Mouse (Mus musculus): Measurements from ENCODE around the gene Atxn10.

Atxn10 gene

DNA sequence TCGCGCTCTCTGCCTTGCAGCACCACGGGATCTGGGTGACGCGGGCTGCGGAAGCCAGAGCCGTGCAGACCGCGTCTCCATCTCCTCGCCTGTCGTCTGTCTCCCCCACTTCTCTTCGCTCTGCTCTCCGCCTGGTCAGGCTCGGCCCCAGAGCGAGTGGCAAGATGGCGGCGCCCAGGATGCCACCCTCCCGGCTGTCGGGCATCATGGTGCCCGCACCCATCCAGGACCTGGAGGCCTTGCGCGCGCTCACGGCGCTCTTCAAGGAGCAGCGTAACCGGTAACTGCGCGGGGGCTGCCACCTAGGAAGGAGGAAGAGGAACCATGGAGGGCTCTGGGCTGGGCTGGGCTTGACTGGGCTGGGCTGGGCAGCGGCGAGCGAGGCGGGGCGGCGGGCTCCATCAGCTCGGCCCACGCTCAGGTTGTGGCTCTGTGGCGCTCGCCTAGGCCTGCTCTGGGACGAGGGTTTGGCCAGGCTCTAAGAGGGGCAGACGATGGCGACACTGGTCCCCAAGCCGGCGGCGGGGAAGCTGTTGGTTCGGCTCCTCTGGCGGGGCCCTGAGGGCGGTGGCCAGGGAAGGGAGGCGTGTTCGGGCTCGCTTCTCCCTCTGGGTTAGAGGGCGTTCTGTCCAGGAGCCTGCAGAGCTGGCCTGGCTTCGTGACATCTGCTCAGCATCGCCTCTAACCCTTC lies 401 bp downstream of the Atxn10 start:
- peak; percentile 74 to 78 for DNase-seq

DNA sequence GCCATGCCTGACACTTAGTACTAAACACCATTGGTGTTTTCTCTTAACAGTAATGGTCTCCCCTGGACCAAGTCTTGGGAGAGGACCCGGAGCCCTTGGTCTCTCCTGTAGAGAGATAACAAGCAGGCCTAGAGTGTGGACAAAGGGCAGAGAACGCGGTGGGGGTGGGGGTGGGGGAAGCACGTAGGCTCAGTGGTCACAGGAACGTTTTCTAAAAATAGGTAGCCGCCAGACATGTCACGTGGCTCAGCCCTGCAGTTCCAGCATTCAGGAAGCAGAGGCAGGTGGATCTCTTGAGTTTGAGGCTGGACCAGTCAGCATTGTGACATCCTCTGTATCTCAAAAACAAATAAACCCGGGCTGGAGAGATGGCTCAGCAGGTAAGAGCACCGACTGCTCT lies 1.2 kb downstream of the Atxn10 start:
- peak; percentile 15 to 29 for DNase-seq

DNA sequence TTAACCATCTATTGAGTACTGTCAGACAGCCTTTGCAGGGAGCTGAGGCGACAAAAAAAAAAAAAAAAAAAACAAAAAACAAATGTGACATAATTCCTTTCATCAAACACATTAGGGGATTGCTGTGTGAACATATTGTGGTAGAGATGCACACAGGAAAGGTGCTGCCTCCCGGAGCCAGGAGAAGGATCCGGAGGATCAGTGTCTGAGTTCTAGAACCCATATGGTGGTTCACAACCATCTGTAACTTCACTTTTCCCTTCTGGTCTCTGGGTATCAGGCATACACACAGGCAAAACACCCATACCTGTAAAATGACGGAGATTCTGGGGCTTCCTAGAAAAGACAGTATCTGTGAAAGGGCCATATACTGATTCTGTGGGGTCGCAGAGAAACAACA lies 1.9 kb downstream of the Atxn10 start:
- DNase-seq = peak in 1 of 2 experiments; percentile 21

DNA sequence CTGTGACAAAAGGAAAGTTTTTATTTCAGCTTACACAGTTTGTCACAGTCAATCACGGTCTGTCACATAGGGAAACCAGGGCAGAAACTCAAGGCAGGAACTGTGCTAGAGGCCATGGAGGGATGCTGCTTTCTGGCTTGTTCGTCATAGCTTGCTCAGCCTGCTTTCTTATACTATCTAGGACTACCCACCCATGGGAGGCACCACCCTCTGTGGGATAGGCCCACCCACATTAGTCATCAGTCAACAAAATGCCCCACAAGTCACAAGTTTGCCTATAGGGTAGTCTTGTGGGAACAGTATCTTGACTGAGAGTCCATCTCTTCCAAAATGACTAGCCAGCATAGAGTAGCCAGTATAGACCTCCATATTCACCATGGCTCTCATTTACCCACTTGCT lies 6.2 kb downstream of the Atxn10 start:
- DNase-seq = no peak

DNA sequence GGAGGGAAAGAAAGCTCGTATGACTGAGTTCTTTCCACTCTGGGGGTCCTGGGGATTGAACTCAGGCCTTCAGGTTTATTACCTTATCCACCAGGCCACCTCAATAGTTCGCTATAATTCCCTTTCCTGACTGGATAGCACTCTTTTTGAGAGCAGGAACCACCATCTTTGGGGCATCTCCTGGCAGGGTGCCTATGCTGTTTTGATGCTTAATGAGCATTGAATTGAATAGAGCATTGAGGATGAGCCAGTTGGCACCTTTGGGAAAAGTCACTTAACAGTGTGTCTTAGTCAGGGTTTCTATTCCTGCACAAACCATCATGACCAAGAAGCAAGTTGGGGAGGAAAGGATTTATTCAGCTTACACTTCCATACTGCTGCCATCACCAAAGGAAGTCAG lies 8.6 kb downstream of the Atxn10 start:
- peak in 1 of 2 experiments; percentile 32 for DNase-seq

DNA sequence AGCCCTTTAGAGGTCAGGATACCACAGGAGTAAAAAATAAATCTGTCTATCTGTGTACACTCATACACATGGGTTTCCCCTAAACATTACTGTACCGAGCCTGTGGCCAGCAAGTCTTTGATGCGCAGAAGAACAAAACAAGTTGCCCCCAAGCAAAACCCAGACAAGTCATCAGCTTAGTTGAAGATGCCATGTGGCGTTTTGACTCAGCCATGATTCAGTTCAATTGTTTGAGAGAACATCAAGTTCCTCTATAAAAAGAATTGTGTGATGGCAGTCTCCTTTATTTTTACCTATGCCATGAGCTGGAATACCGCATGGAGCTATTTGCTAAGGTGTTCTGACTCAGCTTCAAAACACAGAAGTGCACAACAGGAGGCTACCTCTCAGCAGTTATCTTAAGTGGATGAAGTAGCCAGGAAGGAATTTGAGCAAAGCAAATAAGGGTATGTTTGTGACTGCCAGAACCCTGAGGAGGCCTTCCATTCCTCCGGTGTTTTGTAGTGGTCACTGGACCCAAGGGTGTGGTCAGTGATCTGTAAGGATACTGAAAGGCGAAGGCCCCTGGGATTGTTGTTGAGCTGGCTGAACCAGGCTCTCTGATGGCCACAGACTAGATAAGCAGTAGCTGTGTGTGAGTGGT lies 11.1 kb downstream of the Atxn10 start:
- no peak for DNase-seq

DNA sequence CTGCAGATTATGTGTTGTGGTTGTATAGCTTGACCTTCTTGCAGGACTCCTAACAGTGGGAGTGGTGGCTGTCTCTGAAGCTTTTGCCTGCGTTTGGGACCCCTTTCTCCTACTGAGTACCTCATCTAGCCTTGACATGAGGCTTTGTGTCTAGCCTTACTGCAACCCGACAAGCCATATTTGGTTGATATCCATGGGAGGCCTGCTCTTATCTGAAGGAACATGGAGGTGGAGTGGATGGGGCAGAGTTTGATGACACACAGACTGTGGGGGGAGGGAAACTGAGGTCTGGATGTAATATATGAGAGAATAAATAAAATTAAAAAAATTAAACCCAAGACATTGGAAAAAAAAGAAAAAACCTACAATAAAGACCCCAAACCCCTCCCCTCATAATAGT lies 14.1 kb downstream of the Atxn10 start:
- no peak for DNase-seq

DNA sequence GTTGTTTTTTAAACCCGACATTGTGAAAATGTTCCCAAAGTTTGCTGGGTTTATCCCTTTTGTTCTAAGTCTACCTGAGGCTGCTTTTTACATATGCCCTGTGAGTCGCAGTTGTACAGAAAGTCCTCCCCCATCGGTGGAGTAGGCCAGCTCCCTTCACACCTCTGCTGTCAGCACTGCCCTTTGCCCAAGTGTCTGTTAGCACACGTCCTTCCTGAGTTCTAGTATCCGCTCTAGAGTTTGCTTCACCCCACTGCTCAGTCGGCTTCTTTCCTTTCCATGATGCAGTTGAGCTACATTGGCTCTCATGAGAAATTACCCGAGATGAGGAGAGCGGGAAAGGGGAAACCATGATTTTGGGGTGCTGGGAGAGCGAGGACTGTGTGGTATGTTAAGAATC lies 18.0 kb downstream of the Atxn10 start:
- no peak for DNase-seq

DNA sequence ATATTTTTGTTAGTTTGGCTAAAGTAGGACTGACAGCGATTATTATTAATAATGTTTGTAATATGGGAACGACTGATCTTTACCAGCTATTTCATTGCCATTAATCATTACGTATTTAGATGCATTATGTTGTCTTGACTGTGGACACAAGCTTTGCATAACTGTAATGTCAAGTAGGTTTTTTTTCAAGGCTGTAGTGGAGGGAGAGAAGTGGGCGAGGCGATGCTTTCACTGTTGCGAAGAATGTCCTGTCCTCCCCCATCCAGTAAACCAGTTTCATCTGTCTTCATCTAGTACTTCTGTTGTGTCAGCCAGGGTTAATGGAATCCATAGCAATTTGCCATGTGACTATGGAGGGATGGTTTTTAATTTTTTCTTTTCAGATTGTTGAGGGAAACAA lies 20.1 kb downstream of the Atxn10 start:
- DNase-seq = no peak

DNA sequence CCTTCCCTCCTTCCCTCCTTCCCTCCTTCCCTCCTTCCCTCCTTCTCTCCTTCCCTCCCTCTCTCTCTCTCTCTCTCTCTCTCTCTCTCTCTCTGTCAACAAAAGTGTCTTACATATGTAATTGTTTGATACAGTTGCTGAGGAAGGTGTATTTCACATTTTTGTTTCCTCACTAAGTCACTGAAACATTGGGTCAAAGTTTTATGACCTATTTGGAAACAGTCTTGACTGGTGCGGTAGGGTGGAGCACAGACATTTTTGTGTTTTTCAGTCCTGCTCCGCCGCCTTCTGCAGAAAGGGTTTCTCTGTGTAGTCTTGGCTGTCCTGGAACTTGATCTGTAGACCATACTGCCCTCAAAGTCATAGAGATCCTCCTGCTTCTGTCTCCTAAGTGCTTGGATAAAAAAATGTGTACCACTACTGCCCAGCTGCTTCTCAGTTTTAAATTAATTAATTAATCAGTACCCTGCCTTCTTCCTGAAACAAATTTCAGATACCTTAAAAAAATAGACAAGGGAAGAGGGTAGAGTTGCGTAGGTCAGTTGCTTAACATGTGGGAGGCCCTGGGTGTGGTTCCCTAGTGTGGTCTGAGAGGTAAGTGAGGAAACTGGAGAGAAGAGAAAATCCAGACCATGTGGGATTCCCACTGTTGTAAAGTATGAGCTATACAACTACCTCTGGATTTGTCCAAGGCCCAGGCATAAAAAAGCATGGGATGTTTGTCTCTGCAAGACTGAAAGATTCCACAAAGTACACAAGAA lies 21.6 kb downstream of the Atxn10 start:
- no peak for DNase-seq

DNA sequence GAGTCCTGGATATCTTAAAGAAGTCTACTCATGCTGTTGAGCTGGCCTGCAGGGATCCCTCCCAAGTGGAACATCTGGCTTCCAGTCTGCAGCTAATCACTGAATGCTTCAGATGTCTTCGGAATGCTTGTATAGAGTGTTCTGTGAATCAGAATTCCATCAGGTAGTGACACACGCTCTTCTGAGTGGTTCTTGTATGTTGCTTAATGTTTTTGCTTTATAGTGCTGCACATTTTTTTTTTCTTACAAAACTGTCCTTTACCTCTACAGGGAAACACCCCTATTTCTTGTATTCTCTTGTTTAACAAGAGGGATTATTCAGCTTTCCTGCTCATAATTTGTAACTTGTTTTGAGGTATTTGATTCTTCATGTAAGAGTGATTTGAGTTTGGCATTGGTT lies 23.4 kb downstream of the Atxn10 start:
- no peak for DNase-seq

DNA sequence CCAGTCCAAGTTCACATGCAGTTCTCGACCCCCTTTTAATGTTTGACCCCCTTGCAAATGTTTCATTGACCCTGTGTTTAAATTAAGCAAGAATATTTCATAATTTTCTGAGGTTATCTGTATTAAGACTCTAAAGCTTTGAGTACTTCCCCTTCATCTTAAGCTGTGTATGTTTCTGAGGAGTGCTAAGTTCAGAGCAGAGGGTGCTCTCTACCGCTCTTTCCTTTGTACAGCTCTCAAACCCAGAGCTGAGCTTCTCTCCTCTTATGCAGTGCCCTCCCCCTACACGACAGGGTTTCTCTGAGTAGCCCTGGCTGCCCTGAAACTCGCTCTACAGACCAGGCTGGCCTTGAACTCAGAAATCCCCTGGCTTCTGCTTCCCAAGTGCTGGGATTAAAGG lies 23.9 kb downstream of the Atxn10 start:
- DNase-seq = no peak

DNA sequence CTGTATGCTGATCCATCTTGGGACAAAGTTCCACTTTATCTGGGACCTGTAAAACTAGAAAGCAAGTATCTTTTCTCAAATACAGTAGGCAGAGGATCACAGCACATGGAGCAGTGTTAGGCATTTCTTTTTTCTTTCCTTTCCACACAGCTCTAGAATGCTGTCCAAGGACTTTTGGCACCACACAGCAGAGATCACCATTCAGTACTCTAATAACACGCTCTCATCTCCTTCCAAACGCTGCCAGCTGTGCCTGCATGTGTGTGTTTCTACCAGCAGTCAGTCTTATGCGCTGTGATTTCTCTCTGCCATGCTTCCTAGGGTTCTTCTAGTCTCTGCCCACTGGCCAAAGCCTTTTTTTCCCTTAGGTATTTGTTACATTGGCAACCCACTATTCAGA lies 28.3 kb downstream of the Atxn10 start:
- no peak for DNase-seq

DNA sequence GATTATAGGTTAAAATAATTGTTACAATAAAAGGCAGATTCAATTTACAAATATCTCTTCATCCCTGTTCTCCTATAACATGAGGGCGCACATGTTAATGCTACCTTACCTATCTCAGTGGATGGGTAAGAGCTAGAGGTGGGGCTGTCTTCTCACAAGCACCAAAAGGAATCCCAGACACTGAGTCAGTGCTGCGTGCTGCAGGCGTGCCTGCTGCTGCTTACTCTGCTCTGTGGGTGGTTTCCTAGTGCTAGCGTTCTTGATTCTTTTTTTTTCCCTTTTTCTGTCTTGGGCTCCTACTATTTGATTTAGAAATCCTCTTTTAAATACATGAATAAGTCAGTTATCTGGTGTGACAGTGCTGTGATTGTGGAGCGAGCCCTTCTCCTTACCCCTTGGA lies 30.9 kb downstream of the Atxn10 start:
- no peak for DNase-seq

DNA sequence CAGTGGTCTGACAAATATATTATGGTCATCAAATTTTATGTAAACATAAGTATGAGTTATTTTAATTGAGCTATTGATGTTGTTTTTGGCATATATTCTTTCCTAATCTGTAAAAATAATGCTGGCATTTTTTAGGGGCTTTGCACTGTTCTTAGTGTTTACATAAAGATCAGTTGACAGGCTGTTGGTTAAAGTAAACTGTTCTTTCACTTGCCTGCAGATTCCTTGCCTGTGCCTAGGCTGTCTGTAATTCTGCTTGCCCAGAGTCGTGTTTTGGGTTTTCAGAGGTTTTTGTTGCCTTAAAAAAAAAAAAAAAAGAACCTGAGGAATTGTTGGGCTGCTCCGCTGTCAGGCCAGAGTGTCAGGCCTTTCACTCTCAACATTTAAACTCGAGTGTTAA lies 33.7 kb downstream of the Atxn10 start:
- no peak for DNase-seq

DNA sequence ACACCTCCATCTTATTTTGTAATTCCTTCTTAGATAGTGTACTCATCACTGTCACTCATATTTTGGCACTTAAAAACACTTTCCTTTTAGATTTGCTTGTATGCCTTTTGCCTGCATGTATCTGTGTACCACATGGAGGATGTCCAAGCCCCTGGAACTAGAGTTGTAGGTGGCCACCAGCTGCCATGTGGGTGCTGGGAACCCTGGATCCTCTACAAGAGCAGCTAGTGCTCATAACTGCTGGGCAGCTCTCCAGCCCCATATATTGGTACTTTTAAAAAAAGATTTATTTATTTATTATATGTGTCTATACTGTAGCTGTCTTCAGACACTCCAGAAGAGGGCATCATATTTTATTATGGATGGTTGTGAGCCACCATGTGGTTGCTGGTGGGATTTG lies 37.1 kb downstream of the Atxn10 start:
- DNase-seq = no peak

DNA sequence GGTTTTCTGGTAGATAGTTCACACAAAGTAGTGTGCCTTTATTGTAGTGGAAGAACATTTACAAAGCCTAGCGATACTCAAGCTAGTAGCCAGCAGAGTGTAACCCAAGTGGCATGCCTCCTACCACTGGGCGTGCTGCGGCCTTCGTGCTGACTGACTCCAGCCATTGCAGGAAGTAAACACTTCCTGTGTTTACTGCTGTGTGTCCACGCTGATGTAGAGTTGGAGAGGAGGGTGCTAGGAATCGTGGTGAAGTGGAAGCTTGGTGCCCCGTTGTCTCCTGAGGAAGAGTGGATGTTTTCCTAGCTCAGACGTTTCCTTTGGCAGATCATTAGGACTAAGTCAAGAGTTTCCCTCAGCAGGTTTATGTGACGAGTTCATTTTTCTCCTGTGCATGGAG lies 47.4 kb downstream of the Atxn10 start:
- DNase-seq = no peak

DNA sequence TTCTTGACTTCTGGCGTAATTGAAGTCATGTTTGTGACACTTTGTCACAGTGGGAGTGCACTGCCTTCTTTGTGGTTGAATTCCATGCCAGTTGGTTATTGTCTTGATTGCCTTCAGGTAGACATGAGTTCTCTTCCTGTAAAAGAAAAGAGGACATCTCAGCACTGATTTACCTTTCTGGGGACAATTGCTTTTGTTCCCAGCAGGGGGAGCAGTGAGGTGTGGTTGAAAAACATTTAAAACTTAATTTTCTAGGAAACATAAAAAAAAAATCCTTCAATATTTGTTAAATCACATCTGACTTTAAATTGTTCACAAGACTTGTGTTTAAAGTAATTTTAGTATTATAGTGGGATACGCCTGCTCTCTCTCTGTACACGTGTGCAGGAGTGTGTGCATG lies 52.7 kb downstream of the Atxn10 start:
- DNase-seq = no peak

DNA sequence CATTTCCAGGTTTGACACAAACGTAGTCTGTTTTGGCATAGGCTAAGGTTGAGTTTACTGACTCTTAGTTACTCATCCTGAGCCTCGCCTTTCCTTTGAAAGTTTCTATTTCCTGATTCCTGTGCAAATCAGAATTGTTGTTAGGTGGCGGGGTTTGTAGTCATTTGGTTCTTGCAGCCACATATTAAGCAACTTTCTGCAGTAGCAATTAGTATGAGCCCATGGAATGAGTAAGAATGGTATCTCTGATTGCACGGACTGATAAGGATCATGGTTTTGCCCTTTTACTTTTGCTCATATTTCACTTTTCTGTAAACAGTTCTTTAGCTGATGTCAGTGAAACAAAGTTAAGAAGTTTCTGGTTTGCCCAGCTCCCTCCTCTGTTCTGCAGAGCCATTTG lies 53.9 kb downstream of the Atxn10 start:
- DNase-seq = no peak

DNA sequence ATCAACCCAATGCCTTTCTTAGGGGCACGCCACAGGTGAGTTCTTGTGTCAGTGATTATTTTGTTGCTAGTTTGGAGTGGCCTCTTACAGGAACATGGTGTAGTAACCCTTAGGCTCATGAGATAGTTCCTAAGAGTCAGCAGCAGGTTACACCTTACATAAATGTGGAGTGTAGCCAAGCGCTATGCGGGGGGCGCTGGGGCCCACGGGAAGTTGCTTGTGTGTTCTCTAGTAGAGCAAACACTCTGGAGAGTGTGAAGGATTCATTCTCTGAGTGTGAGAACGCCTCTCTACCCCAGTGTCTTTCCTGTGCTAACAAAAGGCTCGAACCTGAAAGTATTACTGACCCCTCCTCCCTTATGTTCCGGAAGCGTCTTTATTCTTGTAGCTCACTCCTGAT lies 59.3 kb downstream of the Atxn10 start:
- no peak for DNase-seq

DNA sequence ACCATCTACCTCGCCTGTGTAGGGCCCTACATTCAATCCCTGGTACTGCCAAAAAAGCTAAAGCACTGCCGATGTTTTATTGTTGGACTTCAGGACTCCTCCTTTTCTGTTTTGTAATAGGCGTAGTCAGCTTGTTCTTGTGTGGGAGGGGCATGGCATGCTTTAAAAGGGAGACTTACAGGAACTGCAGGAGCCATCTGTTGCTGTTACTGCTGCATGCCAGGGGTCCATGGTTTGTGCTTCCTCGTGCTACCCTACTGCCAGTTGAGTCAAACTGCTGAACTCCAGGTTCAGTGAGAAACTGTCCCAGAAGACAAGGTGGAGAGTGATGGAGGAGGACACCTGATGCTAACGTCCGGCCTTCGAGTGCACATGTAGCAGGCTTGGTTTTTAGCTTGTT lies 65.9 kb downstream of the Atxn10 start:
- peak; percentile 28 to 44 for DNase-seq

DNA sequence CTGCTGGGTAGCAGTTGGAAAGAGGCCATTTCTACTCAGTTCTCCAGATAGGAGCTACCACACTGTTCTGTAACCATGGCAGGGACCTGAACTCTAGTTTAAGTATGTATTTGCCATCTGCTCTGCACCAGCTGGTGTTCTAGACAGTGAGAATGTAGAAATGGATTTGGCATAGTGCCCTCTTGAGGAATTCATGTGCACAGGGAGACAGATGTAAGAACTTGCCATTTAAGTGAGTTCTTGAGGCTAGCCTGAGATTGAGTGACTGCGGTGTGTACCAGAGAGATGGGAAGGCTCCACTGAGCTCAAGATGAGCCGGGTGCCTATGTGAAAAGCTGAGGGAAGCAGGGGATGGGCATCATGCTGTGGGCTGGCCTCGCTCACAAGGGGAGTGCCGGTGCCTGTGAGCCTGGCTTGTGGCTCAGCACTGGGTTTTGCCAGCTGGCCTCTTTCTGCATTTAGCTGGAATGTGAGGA lies 67.2 kb downstream of the Atxn10 start:
- peak; percentile 83 for DNase-seq

DNA sequence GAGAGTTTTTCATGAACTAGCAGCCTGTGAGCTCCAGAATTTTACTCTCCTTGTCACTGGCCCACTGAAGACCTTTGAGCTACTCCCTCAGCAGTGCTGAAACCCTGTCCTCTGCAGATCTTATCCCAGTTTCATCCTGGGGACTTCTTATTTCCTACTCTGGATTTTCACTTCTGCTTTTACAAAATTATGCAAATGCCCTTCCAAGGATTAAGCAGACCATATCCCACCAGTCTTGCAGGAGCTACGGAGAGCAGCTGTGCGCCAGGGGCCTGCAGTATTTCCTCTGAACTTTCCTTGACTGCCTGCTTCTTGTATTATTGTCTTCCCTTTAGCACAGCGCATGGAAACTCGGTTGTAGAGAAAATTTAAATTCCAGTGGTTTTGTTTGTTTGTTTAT lies 68.7 kb downstream of the Atxn10 start:
- DNase-seq = no peak

DNA sequence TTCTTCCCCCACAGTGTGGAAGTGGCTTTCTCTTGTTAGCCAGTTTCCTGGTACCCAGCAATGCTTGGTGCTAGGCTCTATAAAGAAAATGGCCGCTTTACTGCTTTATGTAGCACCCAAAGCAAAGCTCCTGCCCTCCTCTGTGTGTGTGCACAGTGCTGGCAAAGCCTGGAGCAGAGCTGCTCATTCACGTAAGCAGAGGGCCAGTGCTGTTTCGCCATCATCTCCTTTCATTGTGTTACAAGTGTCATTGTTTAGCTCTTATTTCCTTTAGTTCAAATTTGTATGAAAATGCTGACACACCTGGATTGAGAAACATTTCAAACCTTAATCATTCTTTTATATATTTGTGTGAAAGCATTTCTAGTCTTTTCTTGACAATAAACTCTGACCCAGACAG lies 69.5 kb downstream of the Atxn10 start:
- DNase-seq = no peak
